Mouse (Mus musculus): ENCODE measurements around the gene Vmn1r18.
"Not testable (repeated sequence)": the region's sequence is repeated elsewhere in the genome, so short reads cannot be mapped to it uniquely, and the experiment has no call there.

Vmn1r18 gene

GRCm38 (mm10) chr6:57395683-57396082 lies at the start of gene Vmn1r18:
Gene Vmn1r18 (minus strand): TSS chr6:57395783.
- DNase-seq: no peak

- peak; percentile 11 for DNase-seq
These were observed 35.6 kb upstream of the Vmn1r18 start for GRCm38 (mm10) chr6:57431196-57431595.

DNA sequence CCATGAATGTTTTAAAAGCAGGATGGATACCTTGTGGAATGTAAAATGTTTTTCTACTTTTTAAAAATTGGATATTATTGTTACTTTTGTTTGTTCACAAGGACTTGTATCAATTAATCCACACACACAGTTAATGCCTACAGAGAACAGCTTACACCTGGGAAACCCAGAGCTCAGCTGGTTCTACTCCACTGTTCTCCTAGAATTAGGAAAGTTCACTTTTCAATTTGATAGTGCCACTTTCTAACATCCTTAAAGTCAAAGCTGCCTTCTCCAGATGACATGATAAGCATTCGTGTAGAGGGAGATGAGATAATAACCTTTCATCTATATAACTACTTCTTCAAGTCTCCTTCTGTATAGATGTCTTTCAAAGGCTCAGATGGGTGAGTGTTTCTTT lies 33.0 kb upstream of the Vmn1r18 start, which contains the start of gene Vmn1r20:
Vmn1r20 (plus strand) TSS at position 301 of the 400 bp plus-strand sequence.
- no peak for DNase-seq

GRCm38 (mm10) chr6:57403480-57403879 lies 7.9 kb upstream of the Vmn1r18 start, which contains the start of gene Vmn1r19:
Gene Vmn1r19 (plus strand): TSS chr6:57403780.
- DNase-seq: not testable (repeated sequence)

GRCm38 (mm10) chr6:57367496-57367895 lies 28.1 kb downstream of the Vmn1r18 start:
- no peak for DNase-seq

DNA sequence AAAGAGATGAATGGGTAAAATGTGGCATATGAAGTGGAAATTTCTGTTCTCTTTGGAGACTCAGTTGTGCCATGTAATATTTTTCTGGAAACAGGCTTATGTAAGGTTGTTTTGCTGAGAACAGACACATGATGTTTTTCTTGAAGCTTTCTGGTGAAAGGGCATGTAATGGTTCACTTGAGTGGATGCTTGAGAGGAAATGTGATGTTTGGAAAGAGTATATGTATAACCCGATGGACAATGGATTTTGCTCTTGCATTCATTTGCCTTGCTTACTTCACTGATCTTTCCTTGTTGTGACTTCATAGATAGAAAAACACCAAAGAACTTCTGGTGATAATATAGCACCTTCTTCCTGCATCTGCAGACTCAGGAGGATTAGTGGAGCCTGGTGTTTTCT lies 29.7 kb downstream of the Vmn1r18 start:
- not testable (repeated sequence) for DNase-seq

DNA sequence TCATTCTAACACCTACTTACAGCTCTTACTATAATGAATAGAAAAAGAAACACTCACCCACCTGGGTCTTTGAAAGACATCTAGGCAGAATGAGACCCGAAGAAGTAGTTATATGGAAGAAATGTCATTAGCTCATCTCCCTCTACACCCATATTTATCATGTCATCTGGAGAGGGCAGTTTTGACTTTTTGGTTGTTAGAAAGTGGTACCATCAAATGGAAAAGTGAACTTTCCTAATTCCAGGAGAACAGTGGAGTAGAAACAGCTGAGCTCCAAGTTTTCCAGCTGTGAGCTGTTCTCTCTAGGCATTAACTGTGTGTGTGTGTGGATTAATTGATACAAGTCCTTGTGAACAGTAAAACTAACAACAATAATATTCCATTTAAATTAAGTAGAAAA lies 32.0 kb downstream of the Vmn1r18 start, which contains the start of gene Vmn1r17:
Vmn1r17 (minus strand) TSS at position 101 of the 400 bp plus-strand sequence.
- DNase-seq: no peak

DNA sequence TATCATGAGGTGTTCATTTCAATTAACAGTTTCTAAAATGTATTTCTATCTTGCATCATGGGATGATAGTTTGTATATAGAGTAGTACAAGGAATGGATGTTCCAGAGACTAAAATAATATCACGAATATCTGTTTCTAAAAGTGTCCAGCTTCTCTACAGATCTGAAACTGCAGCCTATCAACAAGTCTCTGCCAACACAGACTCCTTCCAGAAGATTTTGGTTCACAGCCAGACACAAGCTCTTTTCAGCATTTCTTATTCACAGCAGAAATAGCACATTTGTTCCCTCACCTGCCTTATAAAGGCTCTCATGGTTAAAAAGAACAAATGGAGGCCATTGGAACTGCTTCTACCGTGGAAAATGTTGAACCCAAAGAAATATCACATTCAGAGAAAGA lies 38.7 kb downstream of the Vmn1r18 start:
- no peak for DNase-seq

DNA sequence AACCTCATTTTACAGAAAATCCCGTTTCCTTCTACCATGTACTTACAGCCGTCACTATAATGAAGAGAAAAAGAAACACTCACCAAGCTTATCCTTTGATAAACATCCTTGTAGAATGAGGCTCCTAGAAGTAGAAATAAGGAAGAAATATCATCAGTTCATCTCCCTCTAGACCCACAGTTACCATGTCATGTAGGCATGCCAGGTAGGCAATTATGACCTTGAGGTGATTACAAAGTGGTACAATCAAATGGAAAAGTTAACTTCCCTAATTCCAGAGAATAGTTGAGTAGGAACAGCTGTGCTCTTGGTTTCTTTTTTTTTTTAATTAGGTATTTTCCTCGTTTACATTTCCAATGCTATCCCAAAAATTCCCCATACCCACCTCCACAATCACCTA lies 66.2 kb downstream of the Vmn1r18 start, which contains the start of gene Vmn1r16:
Vmn1r16 (minus strand) TSS at position 101 of the 400 bp plus-strand sequence.
- no peak for DNase-seq
